Mouse (Mus musculus): Measurements from ENCODE around the gene Kcnf1.

DNA sequence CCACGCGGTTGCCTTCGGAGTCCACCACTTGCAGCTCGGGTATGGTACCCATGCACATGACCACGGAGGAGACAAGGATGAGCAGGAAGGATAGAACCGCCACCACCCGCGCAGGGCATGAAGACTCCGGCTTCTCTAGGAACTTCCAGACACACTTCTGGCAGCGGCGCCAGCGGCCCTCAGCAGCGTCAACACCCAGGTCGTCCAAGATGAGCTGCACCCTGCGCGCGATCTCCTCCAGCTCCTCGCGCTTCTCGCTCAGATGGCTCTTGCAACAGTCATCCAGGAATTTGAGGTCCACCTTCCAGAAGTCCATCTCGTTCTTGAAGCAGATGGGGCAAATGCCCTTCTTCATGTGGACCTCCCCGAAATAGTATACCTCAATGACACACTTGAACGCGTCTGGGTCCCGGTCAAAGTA, 1.1 kb downstream of the Kcnf1 start:
- TF ChIP-seq GATA1 (IDR thresholded peaks at IDR 0.05; ENCODE audit: borderline replicate concordance, low read length) (no peak), FLI1 (IDR thresholded peaks at IDR 0.05; ENCODE audit: low read length) (no peak)

Measured in megakaryocyte, embryonic 14.5 days (primary cell).